Mouse (Mus musculus): ENCODE results near the gene Serpina3b. TPM values are rescaled to one million over a fixed set of nuclear protein-coding genes. Genes with fewer than 3 reads are reported as not detected.

Serpina3b gene
- polyA plus RNA-seq, 1 experiment: not detected

DNA sequence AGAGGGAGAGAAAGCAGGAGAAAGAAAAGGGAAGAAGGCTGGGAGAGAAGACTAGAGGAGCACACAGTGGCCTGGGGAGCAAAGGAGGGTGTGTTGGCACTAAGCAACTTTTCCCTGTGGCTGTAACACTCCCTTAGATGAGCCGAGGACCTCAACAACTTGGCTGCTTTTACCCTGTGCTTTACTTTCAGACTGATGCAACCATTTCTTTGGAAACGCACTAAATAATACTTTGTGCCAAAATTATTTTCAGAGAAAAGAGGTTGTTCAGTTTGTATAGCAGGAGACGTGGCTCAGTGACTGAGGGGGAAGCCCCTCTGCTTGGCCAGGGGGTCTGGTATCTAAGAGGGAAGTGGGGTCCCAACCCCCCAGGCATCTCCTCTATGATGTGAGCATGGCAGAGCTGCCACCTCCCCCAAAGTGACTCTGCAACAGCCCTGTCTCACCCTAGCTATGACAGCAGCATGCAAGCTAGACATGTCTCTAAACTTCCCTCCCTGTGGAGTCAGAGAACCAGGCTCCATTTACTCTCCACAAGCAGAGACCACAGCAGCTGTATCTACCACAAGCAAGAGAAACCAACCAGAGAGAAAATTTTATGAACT, 25.3 kb downstream of the Serpina3b start:
- no peak for TF ChIP-seq GATA1 (IDR thresholded peaks at IDR 0.05; ENCODE audit: borderline replicate concordance, low read length)
- TF ChIP-seq FLI1 (IDR thresholded peaks at IDR 0.05; ENCODE audit: low read length): no peak

DNA sequence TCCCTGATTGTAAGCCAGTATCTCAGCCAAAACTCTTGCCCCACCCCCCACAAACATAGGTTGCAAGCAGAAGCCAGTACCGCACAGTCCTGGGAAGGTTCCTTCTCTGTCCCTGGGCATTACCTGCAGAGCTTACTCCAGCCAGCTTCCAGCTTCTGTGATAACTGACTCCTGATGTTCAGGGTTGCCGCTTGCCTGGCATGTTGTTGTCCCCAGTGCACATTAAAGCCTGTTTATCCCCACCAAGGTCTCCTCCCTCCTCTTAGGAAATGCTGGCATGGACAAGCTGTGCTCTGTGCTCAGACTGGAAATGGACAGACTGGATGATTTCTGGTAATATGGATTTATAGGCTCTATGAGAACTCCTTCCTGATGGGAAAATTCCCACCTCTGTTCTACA, 25.9 kb downstream of the Serpina3b start, which contains the start of gene Serpina3c:
Serpina3c (minus strand) TSS at position 215 of the 400 bp plus-strand sequence.
- TF ChIP-seq FLI1 (IDR thresholded peaks at IDR 0.05; ENCODE audit: low read length): no peak
- TF ChIP-seq GATA1 (IDR thresholded peaks at IDR 0.05; ENCODE audit: borderline replicate concordance, low read length): no peak
- H3K4me1 ChIP-seq: peaks cover 26% of the 10 kb centered on the region

More for the DNA sequence above, 25.3 kb downstream of the Serpina3b start:
- Histone ChIP-seq H3K36me3 (replicated peaks; ENCODE audit: low read length) (no peaks in the 10 kb centered on the region), H3K4me3 (replicated peaks) (peak overlapping the region; percentile 35), H3K27me3 (replicated peaks) (peaks cover 46% of the 10 kb centered on the region), H3K9me3 (no peaks in the 10 kb centered on the region), H3K4me1 (peaks cover 26% of the 10 kb centered on the region)

DNA sequence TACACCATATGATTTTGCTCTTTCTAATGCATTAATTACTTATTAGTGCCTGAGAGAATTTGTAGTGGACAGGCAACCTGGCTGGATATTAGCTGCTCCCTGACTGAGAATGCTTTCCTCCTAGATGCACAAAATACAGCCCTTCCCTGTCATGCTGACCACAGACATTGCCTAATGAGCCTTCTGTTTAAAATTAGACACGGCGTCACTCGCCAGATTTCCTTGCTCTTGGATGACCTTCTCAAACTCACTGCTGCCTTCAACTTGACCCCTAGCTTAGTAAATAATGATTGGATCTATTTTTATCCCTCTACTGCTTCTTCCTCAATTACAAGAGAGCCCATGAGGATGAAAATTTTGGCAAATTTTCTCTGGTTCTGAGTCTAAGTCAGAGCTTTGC, 47.0 kb downstream of the Serpina3b start:
- Histone ChIP-seq H3K27me3 (replicated peaks) (peaks cover 65% of the 10 kb centered on the region), H3K36me3 (replicated peaks; ENCODE audit: low read length) (no peaks in the 10 kb centered on the region), H3K4me1 (peaks cover 10% of the 10 kb centered on the region), H3K4me3 (replicated peaks) (no peak overlapping the region), H3K9me3 (peaks cover 9% of the 10 kb centered on the region)
- TF ChIP-seq FLI1 (IDR thresholded peaks at IDR 0.05; ENCODE audit: low read length): no peak

More for the DNA sequence above, 25.9 kb downstream of the Serpina3b start, which contains the start of gene Serpina3c:
- Histone ChIP-seq H3K27me3 (replicated peaks) (peaks cover 44% of the 10 kb centered on the region), H3K9me3 (no peaks in the 10 kb centered on the region), H3K4me3 (replicated peaks) (peak within 1 kb of the TSS; percentile 35), H3K36me3 (replicated peaks; ENCODE audit: low read length) (no peaks in the 10 kb centered on the region)

DNA sequence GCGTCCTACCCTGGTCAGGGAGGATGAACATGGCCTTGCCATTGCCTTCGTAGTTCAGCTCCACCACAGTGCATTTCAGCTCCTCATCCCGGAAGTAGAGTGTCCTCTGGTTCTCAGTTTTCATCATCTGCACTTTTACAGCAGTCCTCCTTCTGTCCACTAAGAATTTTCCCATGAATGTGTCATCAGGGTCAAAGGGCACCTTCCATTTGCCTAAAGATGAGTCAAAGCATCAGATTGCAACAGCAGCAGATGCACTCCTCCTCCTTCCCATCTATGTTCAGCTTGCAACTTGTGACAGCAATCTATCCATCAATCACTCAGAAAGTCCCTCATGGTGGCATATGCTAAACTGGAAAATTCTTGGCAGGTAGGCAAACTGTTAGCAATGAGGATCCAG, 47.8 kb downstream of the Serpina3b start:
- Histone ChIP-seq H3K36me3 (replicated peaks; ENCODE audit: low read length) (no peaks in the 10 kb centered on the region), H3K4me1 (peaks cover 10% of the 10 kb centered on the region), H3K9me3 (peaks cover 9% of the 10 kb centered on the region), H3K27me3 (replicated peaks) (peaks cover 67% of the 10 kb centered on the region), H3K4me3 (replicated peaks) (no peak overlapping the region)
- TF ChIP-seq FLI1 (IDR thresholded peaks at IDR 0.05; ENCODE audit: low read length) (no peak), GATA1 (IDR thresholded peaks at IDR 0.05; ENCODE audit: borderline replicate concordance, low read length) (no peak)

DNA sequence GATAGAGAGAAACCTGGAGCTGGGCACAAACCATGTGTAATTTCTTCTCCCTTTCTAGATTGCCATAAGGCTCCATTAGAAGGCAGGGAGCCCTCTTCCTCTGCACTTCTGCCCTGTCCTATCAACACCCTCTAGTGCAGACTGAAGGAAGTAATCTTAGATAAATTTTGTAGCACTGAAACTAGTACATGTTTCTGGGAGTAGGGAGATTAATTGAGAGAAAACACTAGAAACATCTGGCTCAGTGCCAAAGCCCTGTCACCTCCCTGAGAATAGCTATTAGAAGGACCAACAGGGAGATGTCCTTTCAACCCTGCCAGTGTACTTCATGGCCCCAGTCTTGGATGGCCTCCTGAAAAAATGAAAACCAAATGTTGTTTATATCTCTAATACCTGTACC, 50.8 kb downstream of the Serpina3b start:
- Histone ChIP-seq H3K4me3 (replicated peaks) (no peak overlapping the region), H3K9me3 (peaks cover 5% of the 10 kb centered on the region), H3K27me3 (replicated peaks) (peaks cover 55% of the 10 kb centered on the region), H3K36me3 (replicated peaks; ENCODE audit: low read length) (no peaks in the 10 kb centered on the region), H3K4me1 (peaks cover 13% of the 10 kb centered on the region)
- TF ChIP-seq FLI1 (IDR thresholded peaks at IDR 0.05; ENCODE audit: low read length) (no peak), GATA1 (IDR thresholded peaks at IDR 0.05; ENCODE audit: borderline replicate concordance, low read length) (no peak)

DNA sequence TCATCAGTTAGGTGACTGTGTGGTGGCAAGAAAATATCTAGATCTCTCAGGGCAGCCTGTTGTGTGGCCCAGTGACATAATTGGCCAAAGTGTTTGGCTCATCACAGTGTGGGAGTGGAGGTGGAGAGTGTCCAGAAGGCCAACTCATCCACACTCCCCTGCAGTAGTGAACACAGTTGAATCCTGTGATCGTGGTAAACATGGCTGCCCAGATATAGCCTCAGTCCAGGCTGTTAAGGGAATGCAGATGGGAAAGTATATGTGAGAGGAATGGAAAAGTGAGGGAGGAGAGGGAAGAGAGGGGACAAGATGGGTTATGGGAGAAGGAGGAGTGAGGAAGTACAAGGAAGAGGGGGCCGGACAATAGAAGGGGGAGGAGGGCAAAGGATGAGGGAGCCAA, 51.2 kb downstream of the Serpina3b start:
- Histone ChIP-seq H3K36me3 (replicated peaks; ENCODE audit: low read length) (no peaks in the 10 kb centered on the region), H3K27me3 (replicated peaks) (peaks cover 51% of the 10 kb centered on the region), H3K9me3 (peaks cover under 1% of the 10 kb centered on the region; the same call in 1 of the 2 replicates), H3K4me3 (replicated peaks) (no peak overlapping the region), H3K4me1 (peaks cover 16% of the 10 kb centered on the region)
- TF ChIP-seq FLI1 (IDR thresholded peaks at IDR 0.05; ENCODE audit: low read length) (no peak), GATA1 (IDR thresholded peaks at IDR 0.05; ENCODE audit: borderline replicate concordance, low read length) (no peak)

DNA sequence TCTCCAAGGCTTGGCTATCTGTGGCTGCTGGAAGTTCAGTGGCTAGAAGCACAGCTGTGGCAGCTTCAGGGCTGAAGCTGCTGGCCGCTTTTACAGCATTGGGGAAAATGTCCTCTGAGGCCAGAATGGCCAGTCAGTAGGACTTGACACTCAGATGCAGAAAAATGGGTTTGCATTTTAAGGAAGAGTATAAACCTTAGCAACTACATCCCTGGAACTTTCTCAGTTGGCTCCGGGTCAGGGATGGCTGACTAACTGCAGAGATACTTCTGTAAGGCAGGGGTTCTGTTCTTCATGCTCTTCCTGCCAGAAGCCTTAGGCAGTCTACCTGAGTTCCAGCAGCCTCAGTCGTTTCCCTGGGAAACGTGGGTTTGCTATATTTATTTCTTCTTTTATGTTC, 57.2 kb downstream of the Serpina3b start:
- H3K27me3 ChIP-seq (replicated peaks): peaks cover 21% of the 10 kb centered on the region
- H3K4me1 ChIP-seq: peaks cover 50% of the 10 kb centered on the region
- TF ChIP-seq FLI1 (IDR thresholded peaks at IDR 0.05; ENCODE audit: low read length): no peak
- no peak for TF ChIP-seq GATA1 (IDR thresholded peaks at IDR 0.05; ENCODE audit: borderline replicate concordance, low read length)
- H3K9me3 ChIP-seq: no peaks in the 10 kb centered on the region
- no peaks in the 10 kb centered on the region for H3K36me3 ChIP-seq (replicated peaks; ENCODE audit: low read length)
- no peak overlapping the region for H3K4me3 ChIP-seq (replicated peaks)

DNA sequence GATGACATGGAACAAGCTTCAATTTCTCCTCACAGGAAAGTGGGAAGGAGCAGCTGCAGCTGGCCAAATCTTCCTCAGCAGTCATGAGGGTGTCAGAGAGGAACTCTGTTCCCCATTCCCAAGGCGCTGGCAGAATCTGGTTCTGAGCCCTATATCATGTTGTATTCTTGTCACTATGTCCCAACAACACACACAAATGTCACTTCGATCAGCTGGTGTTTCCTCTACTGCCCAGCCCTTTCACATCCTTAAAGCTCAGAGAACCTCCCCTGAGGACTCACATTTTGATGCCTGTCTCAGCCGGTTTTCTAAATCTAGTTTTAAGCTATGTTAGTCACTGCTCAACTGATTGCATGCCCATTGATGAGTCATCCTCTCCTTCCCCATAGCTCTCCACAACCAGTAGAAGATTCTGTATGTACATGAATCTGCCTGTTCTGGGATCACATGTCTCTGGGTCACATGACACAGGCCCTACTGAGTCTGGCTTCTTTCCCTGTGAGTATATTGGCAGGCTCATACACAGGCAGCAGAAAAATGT, 58.3 kb downstream of the Serpina3b start:
- peaks cover 14% of the 10 kb centered on the region for H3K27me3 ChIP-seq (replicated peaks)
- H3K4me1 ChIP-seq: peaks cover 54% of the 10 kb centered on the region
- H3K4me3 ChIP-seq (replicated peaks): no peak overlapping the region
- TF ChIP-seq FLI1 (IDR thresholded peaks at IDR 0.05; ENCODE audit: low read length): no peak
- no peak for TF ChIP-seq GATA1 (IDR thresholded peaks at IDR 0.05; ENCODE audit: borderline replicate concordance, low read length)
- H3K36me3 ChIP-seq (replicated peaks; ENCODE audit: low read length): no peaks in the 10 kb centered on the region
- H3K9me3 ChIP-seq: no peaks in the 10 kb centered on the region

Other genes with a start within 250 kb of the Serpina3b start
- gene Serpina1c, start 223.1 kb upstream of the Serpina3b start, polyA plus RNA-seq (2012; ENCODE audit: insufficient read depth, low replicate concordance): not detected in 2 replicates
- not detected in 2 replicates for gene Serpina1e, start 169.0 kb upstream of the Serpina3b start, polyA plus RNA-seq (2012; ENCODE audit: insufficient read depth, low replicate concordance)
- not detected in 2 replicates for gene Serpina11, start 138.0 kb upstream of the Serpina3b start, polyA plus RNA-seq (2012; ENCODE audit: insufficient read depth, low replicate concordance)
- gene Serpina9, start 114.2 kb upstream of the Serpina3b start, polyA plus RNA-seq (2012; ENCODE audit: insufficient read depth, low replicate concordance): not detected in 2 replicates
- gene Serpina12, start 83.6 kb upstream of the Serpina3b start, polyA plus RNA-seq (2012; ENCODE audit: insufficient read depth, low replicate concordance): not detected in 2 replicates
- gene Serpina5, start 26.9 kb upstream of the Serpina3b start, polyA plus RNA-seq (2012; ENCODE audit: insufficient read depth, low replicate concordance): not detected in 2 replicates
- gene Serpina3a, start 15.3 kb upstream of the Serpina3b start, polyA plus RNA-seq (2012; ENCODE audit: insufficient read depth, low replicate concordance): not detected in 2 replicates
- gene Serpina3c, start 25.9 kb downstream of the Serpina3b start, polyA plus RNA-seq (2012; ENCODE audit: insufficient read depth, low replicate concordance): not detected in 2 replicates
- gene Serpina3f, start 86.5 kb downstream of the Serpina3b start, polyA plus RNA-seq (2012; ENCODE audit: insufficient read depth, low replicate concordance): 1.3 TPM in 1 of 2 replicates, not detected in the other
- gene Serpina3g, start 108.2 kb downstream of the Serpina3b start, polyA plus RNA-seq (2012; ENCODE audit: insufficient read depth, low replicate concordance): 122 and 154 TPM in 2 replicates
- 1.0 and 2.1 TPM in 2 replicates for gene Serpina3i, start 135.1 kb downstream of the Serpina3b start, polyA plus RNA-seq (2012; ENCODE audit: insufficient read depth, low replicate concordance)
- not detected in 2 replicates for gene Serpina3j, start 186.6 kb downstream of the Serpina3b start, polyA plus RNA-seq (2012; ENCODE audit: insufficient read depth, low replicate concordance)
- not detected in 2 replicates for gene Serpina3k, start 210.5 kb downstream of the Serpina3b start, polyA plus RNA-seq (2012; ENCODE audit: insufficient read depth, low replicate concordance)
- not detected in 2 replicates for gene Serpina3m, start 210.5 kb downstream of the Serpina3b start, polyA plus RNA-seq (2012; ENCODE audit: insufficient read depth, low replicate concordance)